Mouse (Mus musculus) bone marrow macrophage, adult 2 months (primary cell): ENCODE data around the gene Itpk1.

Experiments used
- CTCF ChIP-seq: IDR thresholded peaks from 2 replicates; pipeline ENCODE4 v1.5.1; 2012; ENCODE audit warnings: low read depth, mild to moderate bottlenecking, low read length, moderate library complexity
- POLR2A ChIP-seq: IDR thresholded peaks from 2 replicates; pipeline ENCODE4 v1.6.1; 2012; ENCODE audit warnings: mild to moderate bottlenecking, low read depth, low read length, borderline replicate concordance

GRCm38 (mm10) chr12:102646586-102647260 lies 58.0 kb downstream of the Itpk1 start:
- TF ChIP-seq CTCF (0 out of 2 replicates have a peak, but pooled peaks have one; percentile 21), POLR2A (no peak)
